Mouse (Mus musculus) hindbrain, embryonic 11.5 days (tissue): ENCODE measurements around the gene Rrp7a. TPM values are rescaled to one million over a fixed set of nuclear protein-coding genes. Genes with fewer than 3 reads are reported as not detected.

Experiments used
- ATAC-seq: fragments of 200-750 bp; cut with Nextera tagmentation; 2 replicates; pipeline ENCODE4 v1.8.0; 2017; ENCODE audit warnings: mild to moderate bottlenecking, moderate TSS enrichment, moderate library complexity; ENCODE audit not compliant: low FRiP score
- DNase-seq: peaks from one replicate; pipeline ENCODE4 v3.0.0-alpha.2; 2015; ENCODE audit warnings: low spot score
- H3K27ac ChIP-seq: fragments of 300-500 bp; sonication (generic); 2 replicates; pipeline ENCODE4 v1.5.1; 2014; ENCODE audit warnings: mild to moderate bottlenecking, low read depth, low read length
- H3K27me3 ChIP-seq: fragments of 300-500 bp; sonication (generic); 2 replicates; pipeline ENCODE4 v1.6.1; 2014; ENCODE audit warnings: mild to moderate bottlenecking, low read length, moderate library complexity, mixed read lengths; ENCODE audit not compliant: control insufficient read depth, insufficient read depth
- H3K36me3 ChIP-seq: fragments of 300-500 bp; sonication (generic); 2 replicates; pipeline ENCODE4 v1.6.1; 2014; ENCODE audit warnings: mild to moderate bottlenecking, low read length, moderate library complexity, mixed read lengths; ENCODE audit not compliant: control insufficient read depth, insufficient read depth
- H3K4me1 ChIP-seq: fragments of 300-500 bp; sonication (generic); replicated peaks from 2 replicates; pipeline ENCODE4 v1.6.1; 2014; ENCODE audit warnings: low read length, mixed read lengths; ENCODE audit not compliant: control insufficient read depth, insufficient read depth
- H3K4me2 ChIP-seq: fragments of 300-500 bp; sonication (generic); replicated peaks from 2 replicates; pipeline ENCODE4 v1.6.1; 2014; ENCODE audit warnings: mild to moderate bottlenecking, low read depth, low read length
- H3K4me3 ChIP-seq: fragments of 300-500 bp; sonication (generic); 2 replicates; pipeline ENCODE4 v1.5.1; 2014; ENCODE audit warnings: low read depth, low read length
- H3K9ac ChIP-seq: fragments of 300-500 bp; sonication (generic); 2 replicates; pipeline ENCODE4 v1.6.1; 2014; ENCODE audit warnings: low read depth, low read length
- H3K9me3 ChIP-seq: fragments of 300-500 bp; sonication (generic); 2 replicates; pipeline ENCODE4 v1.6.1; 2016; ENCODE audit warnings: low read length; ENCODE audit not compliant: control insufficient read depth
- WGBS: fragments of 180-500 bp; shearing (Covaris S2); extraction: QIAGEN DNeasy Blood & Tissue Kit; methylation state at CpG from one replicate; pipeline ENCODE4 v1.1.7; 2014; 5-methylcytosine and 5-hydroxymethylcytosine counted together
- polyA plus RNA-seq: library from polyadenylated mRNA; unstranded; fragments of >200 nt; fragmentation: Nextera tagmentation; extraction: Ambion mirVana; gene quantifications from 2 replicates; pipeline ENCODE4 v1.2.1, GENCODE M21; 2014

Gene Rrp7a
- polyA plus RNA-seq, 1 experiment from 2014 or later, result 54.6 TPM

GRCm38 (mm10) chr15:83111874-83112273 is 10.7 kb downstream of the Rrp7a start:
- Histone ChIP-seq H3K9ac (no peak overlapping the region), H3K36me3 (no peaks in the 10 kb centered on the region), H3K9me3 (no peaks in the 10 kb centered on the region), H3K4me1 (peaks cover 9% of the 10 kb centered on the region; the same call in 1 of the 2 replicates), H3K4me2 (no peak overlapping the region), H3K27ac (no peak overlapping the region), H3K4me3 (no peak overlapping the region), H3K27me3 (no peaks in the 10 kb centered on the region)
- DNase-seq (no peak), ATAC-seq (no peak)
- 83% methylated on average over 5 of the region's 7 CpGs for WGBS

GRCm38 (mm10) chr15:83111290-83111689 is 11.3 kb downstream of the Rrp7a start:
- Histone ChIP-seq H3K27ac (no peak overlapping the region), H3K9ac (no peak overlapping the region), H3K27me3 (no peaks in the 10 kb centered on the region), H3K36me3 (no peaks in the 10 kb centered on the region), H3K4me1 (peaks cover 9% of the 10 kb centered on the region; the same call in 1 of the 2 replicates), H3K4me3 (no peak overlapping the region), H3K9me3 (no peaks in the 10 kb centered on the region), H3K4me2 (no peak overlapping the region)
- DNase-seq (no peak), ATAC-seq (no peak)
- WGBS, result 59% methylated on average over 6 of the region's 6 CpGs

- WGBS, result 33% methylated on average over 6 of the region's 6 CpGs
- ATAC-seq (no peak), DNase-seq (no peak)
- Histone ChIP-seq H3K36me3 (no peaks in the 10 kb centered on the region), H3K4me2 (no peak overlapping the region), H3K9ac (no peak overlapping the region), H3K27ac (no peak overlapping the region), H3K27me3 (no peaks in the 10 kb centered on the region), H3K4me3 (no peak overlapping the region), H3K9me3 (no peaks in the 10 kb centered on the region), H3K4me1 (peaks cover 3% of the 10 kb centered on the region; the same call in 1 of the 2 replicates)
Measured at GRCm38 (mm10) chr15:83107814-83108213, 14.8 kb downstream of the Rrp7a start.

GRCm38 (mm10) chr15:83106426-83106825 is 16.2 kb downstream of the Rrp7a start:
- ATAC-seq, result no peak
- peaks cover 1% of the 10 kb centered on the region; the same call in 1 of the 2 replicates for H3K27me3 ChIP-seq
- no peaks in the 10 kb centered on the region for H3K36me3 ChIP-seq

GRCm38 (mm10) chr15:83103111-83103510 is 19.5 kb downstream of the Rrp7a start:
- ATAC-seq (no peak), DNase-seq (no peak)
- H3K27ac ChIP-seq, result no peak overlapping the region
- no peaks in the 10 kb centered on the region for H3K36me3 ChIP-seq
- no peak overlapping the region for H3K4me2 ChIP-seq
- 74% methylated on average over 1 of the region's 1 CpGs for WGBS
- H3K27me3 ChIP-seq, result peaks cover 4% of the 10 kb centered on the region; the same call in 1 of the 2 replicates
- H3K9me3 ChIP-seq, result no peaks in the 10 kb centered on the region
- H3K9ac ChIP-seq, result no peak overlapping the region
- no peak overlapping the region for H3K4me3 ChIP-seq
- H3K4me1 ChIP-seq, result peaks cover 5% of the 10 kb centered on the region

More at GRCm38 (mm10) chr15:83106426-83106825, 16.2 kb downstream of the Rrp7a start:
- H3K27ac ChIP-seq, result no peak overlapping the region
- 86% methylated on average over 6 of the region's 6 CpGs for WGBS
- no peak overlapping the region for H3K4me3 ChIP-seq
- no peak overlapping the region for H3K4me2 ChIP-seq
- peaks cover 3% of the 10 kb centered on the region; the same call in 1 of the 2 replicates for H3K4me1 ChIP-seq
- H3K9me3 ChIP-seq, result no peaks in the 10 kb centered on the region
- no peak overlapping the region for H3K9ac ChIP-seq
- DNase-seq, result no peak

GRCm38 (mm10) chr15:83100332-83100662 is 22.3 kb downstream of the Rrp7a start:
- Histone ChIP-seq H3K9me3 (no peaks in the 10 kb centered on the region), H3K4me2 (peak overlapping the region; percentile 81), H3K27ac (no peak overlapping the region), H3K4me3 (peak overlapping the region; percentile 41), H3K9ac (peak overlapping the region; percentile 64), H3K4me1 (peaks cover 2% of the 10 kb centered on the region; the same call in 1 of the 2 replicates), H3K27me3 (peaks cover 7% of the 10 kb centered on the region; the same call in 1 of the 2 replicates), H3K36me3 (no peaks in the 10 kb centered on the region)
- ATAC-seq (no peak), DNase-seq (no peak)
- WGBS, result 5% methylated on average over 8 of the region's 8 CpGs

GRCm38 (mm10) chr15:83099533-83100331 is 22.9 kb downstream of the Rrp7a start:
- ATAC-seq, result peak; percentile 86
- DNase-seq, result peak; percentile 88
- Histone ChIP-seq H3K9ac (peak overlapping the region; percentile 64), H3K4me1 (peaks cover 2% of the 10 kb centered on the region; the same call in 1 of the 2 replicates), H3K36me3 (no peaks in the 10 kb centered on the region), H3K27ac (no peak overlapping the region), H3K4me3 (peak overlapping the region; percentile 41), H3K9me3 (no peaks in the 10 kb centered on the region), H3K4me2 (peak overlapping the region; percentile 81), H3K27me3 (peaks cover 7% of the 10 kb centered on the region; the same call in 1 of the 2 replicates)
- 2% methylated on average over 31 of the region's 31 CpGs for WGBS

GRCm38 (mm10) chr15:83095950-83096349 is 26.7 kb downstream of the Rrp7a start:
- no peak overlapping the region for H3K4me3 ChIP-seq
- peaks cover 2% of the 10 kb centered on the region; the same call in 1 of the 2 replicates for H3K4me1 ChIP-seq
- peaks cover 4% of the 10 kb centered on the region; the same call in 1 of the 2 replicates for H3K27me3 ChIP-seq
- ATAC-seq (no peak), DNase-seq (no peak)
- no peaks in the 10 kb centered on the region for H3K36me3 ChIP-seq
- no peaks in the 10 kb centered on the region for H3K9me3 ChIP-seq
- H3K4me2 ChIP-seq, result no peak overlapping the region
- 46% methylated on average over 2 of the region's 2 CpGs for whole genome bisulfite sequencing
- H3K27ac ChIP-seq, result no peak overlapping the region
- H3K9ac ChIP-seq, result no peak overlapping the region

GRCm38 (mm10) chr15:83093687-83094086 is 28.9 kb downstream of the Rrp7a start:
- peaks cover 13% of the 10 kb centered on the region; the same call in 1 of the 2 replicates for H3K27me3 ChIP-seq
- ATAC-seq, result no peak
- WGBS, result 88% methylated on average over 2 of the region's 2 CpGs
- no peaks in the 10 kb centered on the region for H3K36me3 ChIP-seq
- H3K9ac ChIP-seq, result no peak overlapping the region
- H3K9me3 ChIP-seq, result no peaks in the 10 kb centered on the region
- H3K4me1 ChIP-seq, result peaks cover 6% of the 10 kb centered on the region
- no peak overlapping the region for H3K4me3 ChIP-seq
- no peak for DNase-seq
- H3K4me2 ChIP-seq, result no peak overlapping the region
- no peak overlapping the region for H3K27ac ChIP-seq
